Mouse (Mus musculus) thymus, postnatal 36 days (tissue): Measurements from ENCODE around the gene Kcnn3.
A peak's percentile ranks its signal among the peaks of the same experiment; 100 is the strongest.

Experiments used
- DNase-seq, 2 experiments: peaks; one replicate each; pipeline ENCODE4 v3.0.0; 2022; ENCODE audit warnings: mixed read lengths in 2 of 2

Kcnn3 gene

DNA sequence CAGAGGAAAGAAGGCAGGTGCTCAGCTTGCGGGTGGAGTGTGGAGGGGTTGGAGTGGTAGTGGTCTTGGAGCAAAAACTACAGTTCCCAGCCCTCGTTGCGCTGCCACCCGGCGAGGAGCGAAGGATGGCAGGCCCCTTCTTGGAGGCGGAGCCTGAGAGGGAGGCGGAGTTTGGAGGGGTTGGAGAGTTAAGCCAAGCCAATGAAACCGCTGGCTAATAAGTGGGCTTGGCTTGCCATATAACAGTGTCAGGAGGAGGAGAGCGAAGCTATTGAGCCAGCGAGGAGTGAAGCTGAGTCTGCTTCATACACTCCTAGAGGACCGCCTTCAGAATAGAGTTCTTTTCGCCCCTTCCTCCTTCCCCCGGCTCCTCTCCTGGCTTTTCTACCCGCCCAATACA lies at the start of gene Kcnn3:
TSS of gene Kcnn3 (plus strand) at position 271 of the 400 bp plus-strand sequence.
- peak; percentile 5 to 19 for DNase-seq

DNA sequence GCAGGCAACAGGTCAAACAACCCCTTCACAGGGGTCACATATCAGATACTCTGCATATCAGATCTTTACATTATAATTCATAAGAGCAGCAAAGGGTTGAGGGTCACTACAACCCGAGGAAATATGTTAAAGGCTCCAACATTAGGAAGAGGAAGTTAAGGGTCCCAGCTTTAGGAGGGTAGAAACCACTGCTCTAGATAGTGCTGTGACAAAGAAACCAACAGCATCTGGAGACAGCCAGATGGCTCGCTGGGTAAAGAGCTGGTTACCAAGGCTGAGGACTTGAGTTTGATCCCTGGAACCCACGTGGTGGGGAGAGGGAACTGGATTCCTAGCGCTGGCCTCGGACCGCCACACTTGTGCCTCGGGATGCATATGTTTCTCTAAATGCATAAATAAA lies 47.7 kb upstream of the Kcnn3 start:
- no peak for DNase-seq

DNA sequence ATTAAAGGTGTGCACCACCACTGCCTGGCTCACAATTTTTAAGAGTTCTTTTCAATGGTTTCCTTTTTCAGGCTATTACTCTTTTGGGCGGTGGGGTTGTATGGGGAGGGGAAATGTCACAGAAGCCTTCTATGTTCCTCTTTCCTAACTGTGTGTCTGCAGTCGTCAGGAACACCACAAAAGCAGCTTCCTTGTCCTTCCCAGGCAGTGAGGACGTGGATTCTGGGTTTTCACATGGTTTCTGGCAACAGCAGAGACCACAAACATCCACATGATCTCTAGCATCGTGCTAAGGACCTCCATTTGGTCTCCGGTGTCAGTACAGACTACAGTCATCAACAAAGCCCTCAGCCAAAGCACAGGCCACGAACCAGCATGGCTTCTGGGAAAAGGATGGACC lies 46.1 kb upstream of the Kcnn3 start:
- DNase-seq: no peak

DNA sequence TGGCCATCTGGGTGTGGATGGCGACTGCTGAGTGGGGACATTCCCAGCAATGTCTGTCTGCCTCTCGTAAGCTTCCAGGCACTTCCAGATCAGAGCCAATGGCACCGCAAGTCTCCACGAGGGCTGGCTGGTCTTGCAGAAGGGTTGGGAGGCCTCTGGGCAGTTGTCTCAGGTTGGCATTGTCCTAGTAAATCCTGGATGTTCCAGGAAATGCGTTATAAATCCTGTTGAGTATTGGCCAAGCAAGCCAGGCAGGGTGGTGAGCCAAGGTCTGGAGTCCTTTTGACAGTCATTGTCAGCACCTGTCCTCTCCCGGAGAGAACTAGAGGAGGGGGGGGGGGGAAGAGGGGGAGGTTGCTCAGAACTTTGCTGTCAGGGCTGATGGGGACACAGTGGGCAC lies 40.9 kb upstream of the Kcnn3 start:
- DNase-seq: no peak

DNA sequence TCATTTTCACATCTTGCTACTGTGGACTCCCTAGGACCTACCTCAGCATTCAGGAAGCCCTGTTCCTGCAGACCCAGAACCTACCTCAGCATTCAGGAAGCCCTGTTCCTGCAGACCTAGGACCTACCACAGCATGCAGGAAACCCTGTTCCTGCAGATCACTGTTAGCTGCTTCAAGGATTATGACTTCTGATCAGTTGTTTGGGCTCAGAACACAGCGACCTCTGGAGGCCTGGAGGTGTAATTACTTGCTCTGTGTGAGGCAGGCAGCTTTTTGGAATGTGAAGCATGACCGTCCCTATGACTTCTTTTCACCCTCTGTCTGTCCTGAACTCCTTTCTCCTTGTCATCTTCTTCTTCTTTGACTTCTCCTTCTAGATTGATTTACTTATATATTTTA lies 38.5 kb upstream of the Kcnn3 start:
- DNase-seq: peak; percentile 49 to 51

DNA sequence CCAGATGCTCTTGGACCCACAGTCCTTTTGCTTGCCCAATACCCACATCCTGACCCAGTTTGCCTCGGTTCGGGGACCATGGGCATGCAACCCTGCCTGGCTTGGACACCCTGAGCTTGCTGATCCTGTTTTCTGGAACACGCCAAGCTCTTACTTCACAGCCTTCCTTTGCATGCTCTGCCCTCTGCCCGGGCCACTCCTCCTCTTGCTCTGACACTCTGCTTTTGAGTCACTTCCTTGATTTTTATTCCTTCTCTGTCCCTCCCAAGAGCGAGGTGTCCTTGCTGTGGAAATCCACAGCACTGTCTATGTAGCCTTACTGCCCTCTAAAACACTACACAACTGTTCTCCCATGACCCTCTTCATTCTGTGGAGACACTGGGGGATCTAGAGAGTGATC lies 37.7 kb upstream of the Kcnn3 start:
- DNase-seq: no peak

DNA sequence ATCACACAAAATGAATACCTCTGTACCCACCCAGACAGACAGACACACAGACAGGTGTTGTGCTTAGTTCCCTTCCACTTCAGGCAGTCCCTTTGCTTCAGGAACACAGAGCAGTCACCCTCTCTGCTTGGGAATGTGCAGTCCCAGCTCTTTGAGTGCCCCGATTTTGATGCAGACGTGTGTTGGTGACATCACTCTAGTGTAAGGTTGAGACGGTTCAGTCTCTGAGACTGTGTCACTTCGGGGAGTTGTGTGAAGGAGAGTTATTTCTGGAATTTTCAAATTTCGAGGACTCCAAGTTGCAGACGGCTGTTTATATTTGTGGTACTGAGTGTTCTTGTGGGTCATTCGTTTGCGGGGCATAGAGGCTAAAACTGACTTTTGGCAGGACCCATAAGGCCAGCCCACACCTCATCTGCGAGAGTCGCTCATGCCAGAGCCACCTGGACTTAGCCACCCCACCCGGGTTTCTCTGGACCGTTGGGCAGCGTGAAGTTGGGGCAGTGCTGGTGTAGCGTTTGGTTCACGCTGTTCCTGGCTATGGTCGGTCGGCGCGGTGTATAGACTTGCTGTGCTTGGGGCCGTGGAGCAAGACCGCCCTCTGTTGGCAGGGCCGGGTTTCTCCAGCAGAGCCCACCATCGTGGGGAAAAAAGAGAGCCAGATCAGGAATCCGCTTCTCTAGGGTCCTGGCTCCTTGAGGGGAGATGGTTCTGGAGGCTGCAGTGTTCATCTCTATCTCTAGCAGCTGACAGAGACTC lies 35.0 kb upstream of the Kcnn3 start:
- peak; percentile 77 to 78 for DNase-seq

DNA sequence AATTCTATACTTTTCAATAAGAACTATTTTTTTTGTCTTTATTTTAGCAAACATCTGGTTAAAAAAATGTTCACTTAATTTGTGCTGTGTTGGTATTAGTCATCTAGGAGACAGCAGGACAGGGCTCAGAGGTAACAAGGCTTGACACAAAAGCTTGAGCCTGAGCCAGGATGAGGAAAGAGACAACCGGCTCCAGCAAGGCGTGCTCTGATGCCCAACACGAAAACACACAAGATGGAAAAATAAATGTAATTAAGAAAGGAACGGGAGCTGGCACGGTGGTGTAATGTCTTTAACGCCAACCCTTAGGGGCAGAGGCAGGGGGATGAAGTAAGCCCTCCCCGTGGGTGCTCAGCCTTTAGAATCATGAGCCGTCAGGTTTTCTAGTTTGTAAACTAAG lies 33.9 kb upstream of the Kcnn3 start:
- DNase-seq: no peak

DNA sequence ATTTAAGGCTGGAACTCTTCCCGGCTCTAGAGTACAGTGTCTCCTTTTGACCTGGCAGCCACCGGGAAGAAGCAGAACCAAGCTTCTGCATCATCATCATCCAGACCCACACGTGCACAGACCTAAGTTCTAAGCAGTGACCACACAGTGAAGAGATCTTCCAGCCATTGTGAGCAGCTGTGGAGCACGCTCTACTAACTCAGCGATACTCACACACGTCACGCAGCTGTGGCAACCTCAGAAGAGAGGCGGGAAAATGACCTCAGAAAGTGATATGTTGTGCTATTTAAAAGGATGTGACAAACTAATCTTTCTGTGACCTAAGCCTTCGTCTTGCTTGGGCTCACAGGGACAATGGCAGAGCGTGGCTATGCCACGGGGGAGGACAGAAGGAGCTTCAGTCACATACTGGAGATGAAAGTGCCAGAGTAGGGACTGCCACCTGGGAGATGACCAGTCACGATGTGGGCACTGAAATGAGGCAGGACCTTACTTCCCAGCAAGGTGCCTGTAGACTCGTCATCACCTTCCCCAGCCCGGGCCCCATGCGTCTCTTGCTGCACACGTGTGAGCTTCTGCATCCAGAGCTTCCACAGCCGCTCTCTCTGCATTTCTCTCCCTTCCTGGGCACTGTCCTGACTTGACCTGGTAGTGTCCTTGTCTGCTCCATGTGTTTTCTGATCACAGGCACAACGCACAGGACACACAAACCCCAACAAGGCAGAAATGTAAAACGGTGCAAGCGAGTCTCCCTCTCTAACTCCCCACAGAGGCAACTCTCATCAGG lies 32.9 kb upstream of the Kcnn3 start:
- no peak for DNase-seq

DNA sequence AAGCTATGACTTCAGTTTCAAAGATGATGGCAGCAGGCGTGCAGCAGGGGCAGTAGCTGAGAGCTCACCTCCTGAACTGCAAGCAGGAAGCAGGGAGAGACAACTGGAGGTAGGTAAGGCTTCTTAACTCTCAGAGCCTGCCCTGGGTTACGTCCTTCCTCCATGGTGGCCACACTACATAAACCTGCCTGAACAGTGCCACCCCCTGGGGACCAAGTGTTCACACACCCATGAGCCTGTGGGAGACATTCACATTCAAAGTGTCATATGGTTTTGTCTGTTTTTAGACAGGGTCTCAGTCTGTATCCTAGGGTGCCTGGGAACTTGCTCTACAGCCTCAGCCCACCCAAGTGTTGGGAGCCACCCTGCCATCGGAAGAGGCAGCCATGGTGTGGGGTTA lies 29.2 kb upstream of the Kcnn3 start:
- DNase-seq: no peak

DNA sequence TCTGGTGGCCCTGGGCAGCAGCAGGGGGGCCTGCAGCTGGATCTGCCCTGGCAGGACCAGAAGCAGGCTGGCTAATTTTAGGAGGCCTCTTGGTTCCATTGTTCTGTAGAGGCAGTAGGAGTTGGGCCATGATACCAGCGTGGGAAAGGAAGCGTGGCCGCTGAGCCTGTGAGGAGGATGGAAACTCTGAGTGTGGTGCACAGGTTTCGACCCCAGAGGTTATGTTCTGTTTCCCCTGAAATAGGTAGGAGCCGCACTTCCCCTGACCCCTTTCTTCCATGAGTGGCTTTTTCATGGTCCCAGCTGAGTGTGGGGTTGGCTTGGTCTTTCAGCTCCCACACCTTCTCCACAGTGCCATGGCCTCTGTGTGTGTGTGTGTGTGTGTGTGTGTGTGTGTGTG lies 28.4 kb upstream of the Kcnn3 start:
- DNase-seq: no peak

DNA sequence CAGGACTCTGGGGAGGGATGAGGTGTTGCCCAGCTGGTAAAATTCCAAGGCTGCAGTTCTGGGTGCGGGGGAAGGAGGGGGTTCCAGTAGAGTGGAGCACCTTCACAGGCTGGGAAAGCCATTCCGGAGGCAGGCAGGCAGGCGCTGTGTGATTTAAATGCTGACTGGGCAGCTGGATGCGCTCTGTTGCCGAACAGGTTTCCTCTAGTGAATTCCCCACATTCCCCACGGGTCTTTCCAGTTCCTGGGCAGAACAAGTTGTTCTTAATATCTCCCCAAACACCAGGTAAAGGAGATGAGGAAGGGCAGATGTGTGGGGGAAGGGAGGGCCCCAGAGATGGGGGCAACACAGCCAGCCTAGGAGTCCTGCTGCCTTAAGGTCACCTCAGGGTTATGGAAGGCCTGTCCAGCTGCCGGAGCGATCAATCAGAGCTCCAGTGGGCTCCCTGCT lies 27.2 kb upstream of the Kcnn3 start:
- no peak for DNase-seq

DNA sequence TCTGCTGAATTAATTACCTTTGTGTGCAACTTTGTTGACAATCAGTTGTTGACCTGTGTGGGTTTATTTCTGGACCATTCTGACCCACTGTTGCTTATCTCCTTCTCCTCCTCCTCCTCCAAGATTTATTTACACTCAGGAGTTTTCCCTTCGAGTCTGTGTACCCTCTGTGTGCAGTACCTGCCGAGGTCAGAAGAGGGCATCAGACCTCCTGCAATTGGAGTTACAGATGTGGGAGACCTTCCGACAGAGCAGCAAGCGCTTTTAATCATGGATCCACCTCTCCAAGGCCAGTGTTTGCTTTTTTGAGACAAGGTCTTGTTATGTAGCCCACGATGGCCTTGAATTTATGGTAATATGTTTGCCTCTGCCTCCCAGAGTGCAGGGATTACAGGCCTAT lies 25.3 kb upstream of the Kcnn3 start:
- DNase-seq: no peak

DNA sequence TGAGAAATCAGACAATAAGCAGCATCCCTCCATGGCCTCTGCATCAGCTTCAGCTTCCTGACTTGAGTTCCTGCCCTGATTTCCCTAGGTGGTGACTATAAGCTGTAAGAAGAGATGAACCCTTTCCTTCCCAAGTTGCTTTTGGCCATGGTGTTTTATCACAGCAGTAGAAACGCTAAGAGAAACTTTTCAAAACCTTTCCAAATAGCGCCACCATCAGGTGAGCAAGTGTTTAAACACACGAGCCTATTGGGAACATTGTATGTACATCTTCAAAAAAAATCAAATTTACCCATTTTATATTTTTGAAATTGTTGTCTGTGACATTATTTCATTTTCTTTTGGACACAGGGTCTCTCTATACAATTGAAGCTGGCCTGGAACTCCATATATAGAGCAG lies 23.6 kb upstream of the Kcnn3 start:
- no peak for DNase-seq

DNA sequence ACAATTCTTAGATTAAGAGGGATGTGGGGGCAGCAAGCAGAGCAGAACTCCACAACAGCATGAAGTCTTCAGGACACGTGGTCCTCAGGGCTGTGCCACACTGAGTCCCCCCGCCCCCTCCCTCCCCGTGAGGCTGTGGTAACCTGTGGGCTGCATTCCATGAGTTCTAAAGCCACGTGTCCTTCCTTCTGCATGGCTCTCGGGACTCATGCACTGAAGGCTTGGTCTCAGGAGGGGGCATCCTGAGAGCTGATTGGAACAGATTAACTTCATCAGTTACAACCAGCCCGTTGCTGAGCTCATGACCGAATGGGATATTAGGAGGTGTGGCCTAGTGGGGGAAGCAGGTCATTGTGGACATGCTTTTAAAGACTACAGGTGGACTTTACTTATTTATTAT lies 20.3 kb upstream of the Kcnn3 start:
- no peak for DNase-seq

DNA sequence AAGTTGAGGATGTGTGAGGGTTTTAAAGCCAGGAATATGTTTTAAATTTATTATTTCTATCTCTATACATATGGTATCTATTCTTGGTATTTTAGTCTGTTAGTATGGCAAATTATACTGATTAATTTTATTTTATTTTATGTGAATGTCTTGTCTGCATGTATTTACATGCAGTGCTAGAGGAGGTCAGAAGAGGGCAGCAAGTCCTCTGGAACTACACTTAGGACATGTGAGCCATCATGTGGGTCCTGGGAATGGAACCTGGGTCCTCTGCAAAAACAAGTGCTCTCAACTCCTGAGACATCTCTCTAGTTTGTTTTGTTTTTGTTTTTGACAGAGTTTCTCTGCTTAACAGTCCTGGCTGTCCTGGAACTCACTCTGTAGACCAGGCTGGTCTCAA lies 18.5 kb upstream of the Kcnn3 start:
- no peak for DNase-seq

DNA sequence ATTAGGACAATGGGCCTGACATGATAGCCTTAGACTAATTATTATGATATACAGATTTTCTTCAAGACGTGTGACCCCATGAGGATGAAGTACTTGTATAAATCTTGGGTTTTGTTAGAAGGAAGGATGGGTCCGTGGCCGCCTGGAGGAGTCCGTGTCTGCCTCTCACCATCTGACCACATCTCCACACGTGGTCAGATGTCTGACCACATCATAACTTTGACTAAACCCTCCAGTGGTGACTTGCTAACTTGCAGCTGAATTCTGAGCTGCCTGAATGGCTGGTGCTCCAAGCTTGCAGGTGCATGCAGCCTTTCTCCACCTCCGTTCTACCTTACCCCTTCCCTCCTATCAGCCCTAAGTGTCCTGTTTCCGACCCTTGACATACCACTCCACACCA lies 17.4 kb upstream of the Kcnn3 start:
- no peak for DNase-seq

DNA sequence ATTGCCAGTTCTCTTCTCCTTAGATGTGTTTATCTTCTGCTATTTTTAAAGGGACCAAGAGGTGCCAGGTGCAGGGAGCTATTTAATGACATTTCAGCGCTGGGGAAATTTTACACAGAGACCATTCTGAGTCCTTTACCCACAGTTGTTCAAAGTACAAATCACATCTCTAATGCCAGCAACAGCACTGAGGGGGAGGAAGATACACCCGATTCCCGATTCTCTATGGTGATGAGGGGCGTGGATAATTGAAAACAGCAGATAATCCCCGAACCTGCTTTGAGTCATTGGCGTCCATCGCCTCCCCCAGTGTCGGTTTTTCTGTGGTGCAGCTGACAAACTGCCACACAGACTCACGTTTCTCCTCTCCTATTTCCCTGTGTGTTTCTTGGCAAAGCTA lies 11.9 kb upstream of the Kcnn3 start:
- no peak for DNase-seq

DNA sequence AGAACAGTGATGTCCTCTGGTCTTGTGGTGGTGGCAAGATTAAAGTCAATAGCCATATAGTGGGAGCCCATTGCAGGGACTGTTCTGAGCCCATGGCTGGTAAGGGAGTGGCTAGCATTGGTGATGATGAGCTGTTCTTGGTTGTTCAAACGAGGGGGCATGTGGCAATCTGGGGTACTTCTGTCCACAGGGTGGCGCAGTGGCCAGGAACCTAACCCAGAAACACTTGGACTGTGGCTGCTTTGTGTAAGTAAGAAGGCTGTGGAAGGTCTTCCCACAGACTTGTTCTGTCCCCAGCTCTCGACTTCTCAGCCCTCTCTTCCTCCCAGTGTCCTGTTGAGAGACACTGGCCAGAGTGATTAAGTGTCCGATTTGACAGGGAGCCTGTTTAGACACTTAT lies 9.0 kb upstream of the Kcnn3 start:
- DNase-seq: peak; percentile 18 to 20

DNA sequence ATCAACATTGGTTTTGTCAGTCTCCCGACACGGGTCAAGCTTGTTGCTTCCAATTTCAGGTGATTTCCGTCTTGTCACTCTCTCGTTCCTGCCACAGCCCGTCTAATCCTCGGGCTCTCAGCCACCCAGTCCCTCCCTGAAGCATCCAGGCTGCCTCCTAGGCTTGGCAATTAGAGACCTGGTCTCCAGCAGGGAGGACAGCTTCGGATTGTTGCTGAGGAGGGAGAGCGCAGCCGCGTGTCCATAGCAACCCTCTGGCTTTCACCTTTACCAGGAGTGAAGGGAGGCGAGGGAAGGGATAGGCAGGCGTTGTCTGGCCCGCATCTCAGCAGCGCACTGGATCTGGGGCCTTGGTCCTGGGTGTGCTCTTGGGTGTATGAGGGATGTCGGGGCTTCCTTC lies 8.6 kb upstream of the Kcnn3 start:
- DNase-seq: no peak

DNA sequence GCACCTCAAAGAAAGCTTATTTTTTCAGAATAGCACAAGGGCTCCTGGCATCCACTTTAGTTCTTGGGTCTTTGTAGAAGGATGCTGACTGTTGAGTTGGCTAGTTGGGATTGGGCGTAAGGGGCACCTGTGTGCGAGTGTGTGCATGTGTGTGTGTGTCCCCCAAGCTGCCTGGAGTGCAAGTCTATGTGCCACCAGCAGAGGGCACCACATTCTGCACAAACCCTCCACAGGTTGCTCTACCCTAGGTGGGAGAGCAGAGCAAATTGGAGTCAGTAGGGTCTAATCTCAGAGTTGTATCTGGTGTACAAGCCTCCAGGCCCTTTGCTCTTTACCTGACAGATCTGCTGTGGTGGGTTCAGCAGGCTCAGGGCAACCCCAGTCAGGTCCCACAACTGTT lies 7.7 kb upstream of the Kcnn3 start:
- peak; percentile 16 to 25 for DNase-seq

DNA sequence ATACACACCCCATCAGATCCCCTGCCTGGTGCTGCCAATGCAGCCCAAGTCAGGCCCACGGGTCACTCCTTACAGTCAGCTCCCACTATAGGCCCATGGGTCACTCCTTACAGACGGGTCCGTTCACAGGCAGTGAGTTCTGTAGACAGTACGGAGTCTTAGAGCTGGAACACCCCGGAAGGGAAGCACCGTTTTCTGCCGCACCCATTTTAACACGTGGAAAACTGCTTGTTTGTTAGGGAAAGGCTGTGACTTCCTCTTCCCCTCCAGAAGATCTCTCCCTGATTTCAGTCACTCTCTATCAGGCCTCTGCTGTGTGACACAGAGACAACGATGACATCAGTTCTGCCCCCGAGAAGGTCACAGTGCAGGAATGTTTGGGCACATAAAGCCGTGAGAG lies 4.5 kb upstream of the Kcnn3 start:
- DNase-seq: no peak

DNA sequence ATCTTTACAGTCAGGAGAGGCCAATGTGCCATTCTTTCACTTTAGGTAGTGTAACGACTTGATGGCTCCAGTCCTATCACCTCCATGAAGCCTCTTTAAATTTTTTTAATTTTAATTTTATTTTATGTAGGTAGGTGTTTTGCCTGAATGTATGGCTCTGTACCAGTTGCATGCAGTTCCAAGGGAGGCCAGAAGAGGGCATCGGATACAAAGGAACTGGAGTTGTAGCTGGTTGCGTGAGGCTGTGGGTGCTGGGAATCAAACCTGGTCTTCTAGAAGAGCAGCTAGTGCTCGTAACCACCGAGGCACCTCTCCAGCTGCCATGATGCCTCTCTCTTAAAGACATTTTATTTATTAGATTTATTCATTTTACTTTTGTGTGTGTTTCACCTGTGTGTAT lies 3.6 kb upstream of the Kcnn3 start:
- DNase-seq: no peak
